Mouse (Mus musculus): ENCODE results near the gene Dnttip1. TPM values are rescaled to one million over a fixed set of nuclear protein-coding genes. Genes with fewer than 3 reads are reported as not detected.

Gene Dnttip1
- total and polyA plus RNA-seq, 3 experiments: 20.6 to 59.9 TPM; not detected in 1

- H3K4me3 ChIP-seq (ENCODE audit: control insufficient read depth in 1 of 2, insufficient read depth in 1 of 2, low read depth in 2 of 2, low read length in 2 of 2): no peak overlapping the region
- peaks cover 0 to 5% of the 10 kb centered on the region in 2 experiments; a peak in 2 of 4 replicates for H3K36me3 ChIP-seq (ENCODE audit: control insufficient read depth in 1 of 2, insufficient read depth in 2 of 2, low read length in 2 of 2)
- H3K27me3 ChIP-seq (ENCODE audit: control insufficient read depth in 1 of 2, insufficient read depth in 2 of 2, low read length in 2 of 2): no peaks in the 10 kb centered on the region
- H3K9ac ChIP-seq (ENCODE audit: control insufficient read depth, low read depth, low read length, poor library complexity, severe bottlenecking): no peak overlapping the region
- no peak overlapping the region for H3K27ac ChIP-seq (ENCODE audit: control insufficient read depth, low read depth, low read length)
- TF ChIP-seq POLR2A (IDR thresholded peaks at IDR 0.05; ENCODE audit: control insufficient read depth in 1 of 2, insufficient read depth in 1 of 2, low read depth in 1 of 2, low read length in 2 of 2, poor library complexity in 1 of 2) (no peak), BHLHE40 (IDR thresholded peaks at IDR 0.05; ENCODE audit: borderline replicate concordance, low read depth, low read length) (no peak), SMC3 (IDR thresholded peaks at IDR 0.05; ENCODE audit: low read depth, low read length) (no peak), GABPA (IDR thresholded peaks at IDR 0.05; ENCODE audit: low read depth, low read length) (no peak), CHD2 (IDR thresholded peaks at IDR 0.05; ENCODE audit: low read length) (no peak), JUND (IDR thresholded peaks at IDR 0.05; ENCODE audit: low read depth, low read length) (no peak), TAL1 (IDR thresholded peaks at IDR 0.05; ENCODE audit: low read length) (no peak), POLR2AphosphoS5 (IDR thresholded peaks at IDR 0.05; ENCODE audit: borderline replicate concordance, low read depth, low read length) (no peak), ZMIZ1 (IDR thresholded peaks at IDR 0.05; ENCODE audit: low read depth, low read length) (no peak), KAT2A (conservative IDR thresholded peaks at IDR 0.05; ENCODE audit: low read depth, low read length) (no peak), POLR2AphosphoS2 (IDR thresholded peaks at IDR 0.05; ENCODE audit: low read length) (no peak), NELFE (IDR thresholded peaks at IDR 0.05; ENCODE audit: low read depth, low read length) (no peak), MAZ (IDR thresholded peaks at IDR 0.05; ENCODE audit: low read depth, low read length) (no peak), MAX (IDR thresholded peaks at IDR 0.05; ENCODE audit: low read length) (no peak), NRF1 (IDR thresholded peaks at IDR 0.05; ENCODE audit: insufficient read depth, low read depth, low read length, poor library complexity, severe bottlenecking) (no peak), ZC3H11A (IDR thresholded peaks at IDR 0.05; ENCODE audit: low read depth, low read length) (no peak)
- H3K9me3 ChIP-seq (replicated peaks; ENCODE audit: insufficient read depth, low read length): no peaks in the 10 kb centered on the region
- no peaks in the 10 kb centered on the region for H3K79me2 ChIP-seq (ENCODE audit: control insufficient read depth, insufficient read depth, low read length, poor library complexity)
- peaks cover 0 to 4% of the 10 kb centered on the region in 2 experiments; a peak in 1 of 4 replicates for H3K4me1 ChIP-seq (ENCODE audit: control insufficient read depth in 1 of 2, insufficient read depth in 2 of 2, low read length in 2 of 2)
- DNase-seq (ENCODE audit: low read depth, low spot score): no peak
These were observed 46.1 kb downstream of the Dnttip1 start for GRCm38 (mm10) chr2:164791841-164792261.

- H3K27ac ChIP-seq (ENCODE audit: control insufficient read depth, low read depth, low read length): no peak overlapping the region
- no peak overlapping the region for H3K9ac ChIP-seq (ENCODE audit: control insufficient read depth, low read depth, low read length, poor library complexity, severe bottlenecking)
- H3K79me2 ChIP-seq (ENCODE audit: control insufficient read depth, insufficient read depth, low read length, poor library complexity): no peaks in the 10 kb centered on the region
- no peak for DNase-seq (ENCODE audit: low read depth, low spot score)
- peaks cover 0 to 4% of the 10 kb centered on the region in 2 experiments; a peak in 1 of 4 replicates for H3K4me1 ChIP-seq (ENCODE audit: control insufficient read depth in 1 of 2, insufficient read depth in 2 of 2, low read length in 2 of 2)
- no peaks in the 10 kb centered on the region for H3K9me3 ChIP-seq (replicated peaks; ENCODE audit: insufficient read depth, low read length)
- no peak for TF ChIP-seq ZMIZ1 (IDR thresholded peaks at IDR 0.05; ENCODE audit: low read depth, low read length)
- no peak for TF ChIP-seq USF2 (IDR thresholded peaks at IDR 0.05; ENCODE audit: borderline replicate concordance in 1 of 2, insufficient read depth in 1 of 2, low read depth in 1 of 2, low read length in 2 of 2)
- no peak for TF ChIP-seq CHD2 (IDR thresholded peaks at IDR 0.05; ENCODE audit: low read length)
- TF ChIP-seq MAFK (IDR thresholded peaks at IDR 0.05; ENCODE audit: borderline replicate concordance, low read depth, low read length): no peak
- no peak for TF ChIP-seq MYC (IDR thresholded peaks at IDR 0.05; ENCODE audit: low read depth, low read length)
- TF ChIP-seq TAL1 (IDR thresholded peaks at IDR 0.05; ENCODE audit: low read length): no peak
- no peak for TF ChIP-seq BHLHE40 (IDR thresholded peaks at IDR 0.05; ENCODE audit: borderline replicate concordance, low read depth, low read length)
- no peaks in the 10 kb centered on the region for H3K27me3 ChIP-seq (ENCODE audit: control insufficient read depth in 1 of 2, insufficient read depth in 2 of 2, low read length in 2 of 2)
- no peak overlapping the region for H3K4me3 ChIP-seq (ENCODE audit: control insufficient read depth in 1 of 2, insufficient read depth in 1 of 2, low read depth in 2 of 2, low read length in 2 of 2)
- peaks cover 0 to 5% of the 10 kb centered on the region in 2 experiments; a peak in 2 of 4 replicates for H3K36me3 ChIP-seq (ENCODE audit: control insufficient read depth in 1 of 2, insufficient read depth in 2 of 2, low read length in 2 of 2)
These were observed 46.8 kb downstream of the Dnttip1 start for GRCm38 (mm10) chr2:164792400-164793190.

All from MEL (cell line).